Mouse (Mus musculus): ENCODE data around the gene Dennd4b. TPM values are rescaled to one million over a fixed set of nuclear protein-coding genes. Genes with fewer than 3 reads are reported as not detected.

Dennd4b gene
- polyA plus RNA-seq, 1 experiment from 2014 or later = 5.7 TPM

DNA sequence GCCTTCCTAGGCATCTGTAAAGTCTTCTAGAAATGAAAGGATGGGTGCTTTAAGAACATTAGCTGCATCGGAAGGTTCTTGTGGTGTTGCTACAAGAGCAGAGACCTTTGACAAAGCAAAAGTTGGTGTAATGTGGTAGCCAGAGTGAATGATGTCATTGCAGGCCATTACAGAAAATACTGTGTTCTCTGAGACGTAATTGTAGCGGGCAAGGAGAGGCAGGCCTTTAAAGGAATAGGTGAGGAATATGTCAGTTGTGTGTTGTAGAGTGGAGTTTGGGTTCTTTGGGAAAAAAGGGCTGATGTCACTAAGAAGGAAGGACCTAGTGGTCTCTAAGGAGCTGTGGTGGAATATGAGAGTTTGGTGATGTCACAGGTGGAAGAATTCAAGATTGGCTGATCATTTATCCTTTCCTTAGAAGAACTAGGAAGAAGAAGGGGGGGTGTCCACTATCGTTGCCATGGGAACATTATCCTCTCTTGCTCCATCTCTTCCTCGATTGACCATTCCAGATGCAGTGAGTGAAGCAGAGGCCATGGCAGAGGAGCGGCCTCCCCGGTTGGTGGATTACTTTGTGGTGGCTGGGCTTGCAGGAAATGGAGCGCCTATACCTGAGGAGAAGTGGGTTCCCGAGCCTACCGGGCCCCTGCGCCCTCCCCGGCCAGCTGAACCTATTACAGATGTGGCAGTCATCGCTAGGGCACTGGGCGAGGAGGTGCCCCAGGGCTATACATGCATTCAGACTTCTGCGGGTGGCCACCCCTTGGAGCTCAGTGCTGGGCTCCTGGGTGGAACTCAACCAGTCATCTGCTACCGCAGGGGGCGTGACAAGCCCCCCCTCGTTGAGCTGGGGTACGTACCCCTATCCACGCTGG, 2.2 kb downstream of the Dennd4b start:
- Histone ChIP-seq H3K4me1 (replicated peaks) (peaks cover 15% of the 10 kb centered on the region), H3K36me3 (peaks cover 49% of the 10 kb centered on the region), H3K27ac (no peak overlapping the region), H3K9me3 (no peaks in the 10 kb centered on the region), H3K4me2 (peak overlapping the region; percentile 74; the same call in 1 of the 2 replicates), H3K4me3 (replicated peaks) (peak overlapping the region; percentile 89; the same call in 1 of the 2 replicates), H3K9ac (replicated peaks) (no peak overlapping the region; the same call in 1 of the 2 replicates), H3K27me3 (no peaks in the 10 kb centered on the region)
- 92% methylated on average over 20 of the region's 20 CpGs for WGBS
- no peak for ATAC-seq (ENCODE audit: insufficient number of reproducible peaks, insufficient read depth, low FRiP score, low TSS enrichment, low read depth)

DNA sequence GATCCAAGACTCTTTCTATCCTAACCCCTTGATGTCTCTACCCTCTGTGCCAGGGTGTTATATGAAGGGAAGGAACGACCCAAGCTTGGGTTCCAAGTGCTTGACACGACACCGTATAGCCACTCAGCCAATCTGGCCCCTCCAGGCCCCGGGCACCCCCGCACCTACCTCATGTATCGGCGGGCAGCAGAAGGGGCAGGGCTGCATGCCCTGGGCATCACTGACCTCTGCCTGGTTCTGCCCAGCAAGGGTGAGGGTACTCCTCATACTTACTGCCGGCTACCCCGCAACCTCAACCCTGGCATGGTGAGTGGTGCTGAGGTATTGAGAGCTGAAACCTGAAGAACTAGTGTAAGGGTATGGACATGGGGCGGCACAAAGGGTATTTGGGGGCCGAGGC, 3.2 kb downstream of the Dennd4b start:
- Histone ChIP-seq H3K4me1 (replicated peaks) (peaks cover 15% of the 10 kb centered on the region), H3K27me3 (no peaks in the 10 kb centered on the region), H3K4me2 (no peak overlapping the region), H3K9me3 (no peaks in the 10 kb centered on the region), H3K27ac (no peak overlapping the region), H3K36me3 (peaks cover 49% of the 10 kb centered on the region), H3K9ac (replicated peaks) (no peak overlapping the region), H3K4me3 (replicated peaks) (no peak overlapping the region)
- no peak for ATAC-seq (ENCODE audit: insufficient number of reproducible peaks, insufficient read depth, low FRiP score, low TSS enrichment, low read depth)
- 95% methylated on average over 11 of the region's 11 CpGs for WGBS

DNA sequence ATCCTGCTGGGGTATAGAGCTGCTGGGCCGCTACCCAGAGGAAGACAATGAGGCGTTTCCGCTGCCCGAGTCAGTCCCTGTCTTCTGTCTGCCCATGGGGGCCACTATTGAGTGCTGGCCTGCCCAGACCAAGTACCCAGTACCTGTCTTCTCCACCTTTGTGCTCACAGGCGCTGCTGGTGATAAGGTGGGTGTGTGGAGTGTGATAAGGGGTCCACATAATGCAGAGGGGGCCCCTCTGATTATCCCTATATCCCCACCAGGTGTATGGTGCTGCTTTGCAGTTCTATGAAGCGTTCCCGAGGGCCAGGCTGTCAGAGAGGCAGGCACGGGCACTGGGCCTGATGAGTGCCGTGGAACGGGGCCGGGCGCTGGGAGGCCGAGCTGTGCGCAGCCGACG, 4.0 kb downstream of the Dennd4b start:
- ATAC-seq (ENCODE audit: insufficient number of reproducible peaks, insufficient read depth, low FRiP score, low TSS enrichment, low read depth) = no peak
- no peak overlapping the region for H3K4me3 ChIP-seq (replicated peaks)
- H3K4me2 ChIP-seq = no peak overlapping the region
- peaks cover 15% of the 10 kb centered on the region for H3K4me1 ChIP-seq (replicated peaks)
- H3K9me3 ChIP-seq = no peaks in the 10 kb centered on the region
- no peaks in the 10 kb centered on the region for H3K27me3 ChIP-seq
- H3K9ac ChIP-seq (replicated peaks) = no peak overlapping the region
- 90% methylated on average over 16 of the region's 16 CpGs for WGBS
- H3K27ac ChIP-seq = no peak overlapping the region
- H3K36me3 ChIP-seq = peaks cover 48% of the 10 kb centered on the region

DNA sequence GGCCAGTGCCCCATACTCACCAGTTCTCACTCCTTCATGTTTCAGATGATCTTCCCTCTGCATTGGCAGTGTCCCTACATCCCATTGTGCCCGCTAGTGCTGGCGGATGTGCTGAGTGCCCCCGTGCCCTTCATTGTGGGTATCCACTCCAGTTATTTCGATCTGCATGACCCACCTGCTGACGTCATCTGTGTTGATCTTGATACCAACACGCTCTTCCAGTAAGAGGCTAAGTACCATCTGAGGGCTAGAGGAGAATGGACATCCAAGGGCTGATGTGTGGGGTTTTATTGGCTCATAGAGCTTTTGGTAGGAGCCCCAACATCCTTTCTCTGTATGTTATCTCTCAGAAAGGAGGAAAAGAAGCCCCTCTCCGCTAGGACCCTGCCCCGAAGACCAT, 5.8 kb downstream of the Dennd4b start:
- no peak overlapping the region for H3K4me2 ChIP-seq
- H3K4me1 ChIP-seq (replicated peaks) = peaks cover 10% of the 10 kb centered on the region
- H3K9me3 ChIP-seq = no peaks in the 10 kb centered on the region
- peaks cover 58% of the 10 kb centered on the region for H3K36me3 ChIP-seq
- H3K27ac ChIP-seq = no peak overlapping the region
- H3K9ac ChIP-seq (replicated peaks) = no peak overlapping the region
- H3K27me3 ChIP-seq = no peaks in the 10 kb centered on the region
- no peak overlapping the region for H3K4me3 ChIP-seq (replicated peaks)
- no peak for ATAC-seq (ENCODE audit: insufficient number of reproducible peaks, insufficient read depth, low FRiP score, low TSS enrichment, low read depth)
- 90% methylated on average over 8 of the region's 8 CpGs for WGBS

DNA sequence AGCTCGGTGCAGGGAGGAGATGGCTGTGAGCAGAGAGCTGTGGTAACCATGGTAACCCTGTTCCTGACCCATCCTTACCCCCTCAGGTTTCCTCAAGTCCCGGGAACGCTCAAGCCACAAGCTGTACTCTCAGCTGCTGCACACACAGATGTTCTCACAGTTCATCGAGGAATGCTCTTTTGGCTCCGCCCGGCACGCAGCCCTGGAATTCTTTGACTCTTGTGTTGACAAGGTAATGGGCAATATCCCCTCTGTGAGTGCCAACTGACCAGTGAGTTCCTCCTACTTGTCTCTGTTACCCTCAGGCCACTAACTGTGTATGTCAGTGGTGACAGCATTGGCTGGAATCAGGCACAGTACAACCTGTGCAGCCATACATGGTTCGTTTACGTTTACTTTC, 7.2 kb downstream of the Dennd4b start:
- 73% methylated on average over 9 of the region's 9 CpGs for WGBS
- ATAC-seq (ENCODE audit: insufficient number of reproducible peaks, insufficient read depth, low FRiP score, low TSS enrichment, low read depth) = no peak

DNA sequence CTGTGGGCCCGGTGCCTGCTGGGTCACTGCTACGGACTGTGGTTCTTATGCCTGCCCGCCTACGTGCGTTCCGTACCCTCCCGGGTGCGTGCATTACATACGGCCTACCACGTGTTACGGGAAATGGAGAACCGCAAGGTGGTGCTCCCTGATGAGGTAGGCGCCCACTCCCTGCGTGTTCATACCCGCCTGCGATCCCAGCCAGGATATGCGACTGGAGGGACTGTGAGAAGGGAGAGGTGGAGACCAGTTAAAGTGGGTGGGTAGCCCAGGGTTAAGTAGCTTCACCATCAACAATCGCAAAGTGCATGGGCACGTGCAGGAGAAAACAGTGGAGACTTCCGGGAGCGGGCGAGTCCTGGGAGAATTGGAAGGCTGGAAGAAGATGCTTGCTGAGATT, 8.9 kb downstream of the Dennd4b start:
- Histone ChIP-seq H3K4me3 (replicated peaks) (no peak overlapping the region), H3K9ac (replicated peaks) (no peak overlapping the region), H3K27me3 (no peaks in the 10 kb centered on the region), H3K9me3 (no peaks in the 10 kb centered on the region), H3K4me2 (no peak overlapping the region), H3K27ac (no peak overlapping the region), H3K4me1 (replicated peaks) (no peaks in the 10 kb centered on the region), H3K36me3 (peaks cover 88% of the 10 kb centered on the region)
- WGBS = 93% methylated on average over 22 of the region's 22 CpGs
- no peak for ATAC-seq (ENCODE audit: insufficient number of reproducible peaks, insufficient read depth, low FRiP score, low TSS enrichment, low read depth)

More for the DNA sequence above, 7.2 kb downstream of the Dennd4b start:
- Histone ChIP-seq H3K4me2 (no peak overlapping the region), H3K4me3 (replicated peaks) (no peak overlapping the region), H3K9me3 (no peaks in the 10 kb centered on the region), H3K9ac (replicated peaks) (no peak overlapping the region), H3K27me3 (no peaks in the 10 kb centered on the region), H3K4me1 (replicated peaks) (no peaks in the 10 kb centered on the region), H3K27ac (no peak overlapping the region), H3K36me3 (peaks cover 71% of the 10 kb centered on the region)

DNA sequence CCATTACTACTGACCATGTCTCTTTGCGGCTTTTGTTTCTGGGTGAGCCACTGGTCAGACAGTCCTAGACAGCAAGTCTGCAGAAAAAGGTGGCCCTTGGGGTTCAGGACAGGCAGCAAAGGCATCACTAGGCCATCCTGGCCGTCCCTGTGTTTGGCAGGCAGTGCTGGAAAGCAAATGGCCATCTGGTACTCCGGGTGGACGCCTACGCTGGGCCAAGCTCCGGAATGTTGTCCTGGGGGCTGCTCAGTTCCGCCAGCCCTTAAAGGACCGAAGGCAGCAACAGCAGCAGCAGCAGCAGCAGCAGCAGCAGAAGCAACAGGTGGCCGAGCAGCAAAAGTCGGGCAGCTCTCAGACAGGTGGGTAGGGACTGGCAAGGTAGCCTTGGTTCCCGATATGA, 10.3 kb downstream of the Dennd4b start:
- no peak overlapping the region for H3K9ac ChIP-seq (replicated peaks)
- H3K4me3 ChIP-seq (replicated peaks) = no peak overlapping the region
- H3K36me3 ChIP-seq = peaks cover 95% of the 10 kb centered on the region
- no peaks in the 10 kb centered on the region for H3K27me3 ChIP-seq
- no peak overlapping the region for H3K4me2 ChIP-seq
- no peak for ATAC-seq (ENCODE audit: insufficient number of reproducible peaks, insufficient read depth, low FRiP score, low TSS enrichment, low read depth)
- no peaks in the 10 kb centered on the region for H3K9me3 ChIP-seq
- H3K27ac ChIP-seq = no peak overlapping the region
- WGBS = 88% methylated on average over 11 of the region's 11 CpGs
- H3K4me1 ChIP-seq (replicated peaks) = no peaks in the 10 kb centered on the region

DNA sequence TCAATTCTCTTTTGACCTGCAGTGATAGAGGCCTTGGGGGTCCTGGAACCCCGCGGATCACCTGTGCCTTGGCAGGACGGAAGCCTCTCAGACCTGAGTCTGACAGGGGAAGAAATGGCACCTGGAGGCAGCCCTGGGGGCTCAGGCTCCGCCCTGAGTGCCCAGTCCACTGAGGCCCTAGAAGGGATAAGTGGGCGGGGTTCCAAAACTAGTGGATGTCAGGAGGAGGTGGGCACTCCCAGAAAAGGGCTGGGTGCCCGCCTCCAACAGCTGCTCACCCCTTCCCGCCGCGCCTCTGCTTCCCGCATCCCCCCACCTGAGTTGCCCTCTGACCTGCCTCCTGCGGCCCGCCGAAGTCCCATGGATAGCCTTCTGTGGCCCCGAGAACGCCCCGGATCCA, 11.9 kb downstream of the Dennd4b start:
- no peaks in the 10 kb centered on the region for H3K4me1 ChIP-seq (replicated peaks)
- no peaks in the 10 kb centered on the region for H3K9me3 ChIP-seq
- no peak for ATAC-seq (ENCODE audit: insufficient number of reproducible peaks, insufficient read depth, low FRiP score, low TSS enrichment, low read depth)
- no peak overlapping the region for H3K4me3 ChIP-seq (replicated peaks)
- 48% methylated on average over 16 of the region's 16 CpGs for WGBS
- no peak overlapping the region for H3K4me2 ChIP-seq
- H3K27ac ChIP-seq = no peak overlapping the region
- H3K36me3 ChIP-seq = peaks cover 91% of the 10 kb centered on the region
- H3K9ac ChIP-seq (replicated peaks) = no peak overlapping the region
- H3K27me3 ChIP-seq = no peaks in the 10 kb centered on the region

DNA sequence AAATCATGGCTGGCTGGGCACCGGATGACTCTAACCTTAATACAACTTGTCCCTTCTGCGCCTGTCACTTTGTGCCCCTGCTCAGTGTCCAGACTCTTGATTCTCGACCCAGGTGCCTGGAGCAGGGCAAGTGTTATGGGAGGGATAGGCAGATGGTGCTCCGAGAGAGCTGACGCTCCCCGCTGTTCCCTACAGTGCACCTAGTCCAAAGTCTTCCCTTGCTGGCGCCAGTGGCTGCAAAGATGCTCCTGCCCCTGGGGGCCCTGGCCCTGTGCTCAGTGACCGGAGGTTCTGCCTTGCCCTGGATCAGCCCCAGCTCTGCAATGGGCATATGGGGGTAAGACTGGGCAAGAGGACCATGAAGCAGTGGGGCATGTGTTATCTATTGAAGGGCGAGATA, 12.8 kb downstream of the Dennd4b start:
- Histone ChIP-seq H3K27me3 (no peaks in the 10 kb centered on the region), H3K4me1 (replicated peaks) (no peaks in the 10 kb centered on the region), H3K27ac (no peak overlapping the region), H3K4me3 (replicated peaks) (no peak overlapping the region), H3K36me3 (peaks cover 82% of the 10 kb centered on the region), H3K9me3 (no peaks in the 10 kb centered on the region), H3K4me2 (no peak overlapping the region), H3K9ac (replicated peaks) (no peak overlapping the region)
- WGBS = 94% methylated on average over 9 of the region's 9 CpGs
- ATAC-seq (ENCODE audit: insufficient number of reproducible peaks, insufficient read depth, low FRiP score, low TSS enrichment, low read depth) = no peak

DNA sequence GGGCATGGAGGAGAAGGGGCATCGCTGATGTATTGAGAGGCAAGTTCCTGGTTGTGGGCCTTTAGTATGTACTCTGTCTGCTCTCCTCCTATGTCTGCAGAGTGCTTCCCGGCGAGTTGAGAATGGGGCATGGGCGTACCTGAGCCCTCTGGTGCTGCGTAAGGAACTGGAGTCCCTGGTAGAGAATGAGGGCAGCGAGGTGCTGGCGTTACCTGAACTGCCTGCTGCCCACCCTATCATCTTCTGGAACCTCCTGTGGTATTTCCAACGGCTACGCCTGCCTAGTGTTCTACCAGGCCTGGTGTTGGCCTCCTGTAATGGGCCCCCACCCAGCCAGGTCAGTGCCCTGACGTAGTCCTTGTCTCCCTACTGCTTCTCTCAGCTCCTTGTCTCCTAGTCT, 13.2 kb downstream of the Dennd4b start:
- no peaks in the 10 kb centered on the region for H3K27me3 ChIP-seq
- no peak for ATAC-seq (ENCODE audit: insufficient number of reproducible peaks, insufficient read depth, low FRiP score, low TSS enrichment, low read depth)
- no peaks in the 10 kb centered on the region for H3K9me3 ChIP-seq
- no peak overlapping the region for H3K9ac ChIP-seq (replicated peaks)
- no peak overlapping the region for H3K27ac ChIP-seq
- no peaks in the 10 kb centered on the region for H3K4me1 ChIP-seq (replicated peaks)
- WGBS = 91% methylated on average over 10 of the region's 10 CpGs
- no peak overlapping the region for H3K4me3 ChIP-seq (replicated peaks)
- H3K36me3 ChIP-seq = peaks cover 78% of the 10 kb centered on the region
- no peak overlapping the region for H3K4me2 ChIP-seq

DNA sequence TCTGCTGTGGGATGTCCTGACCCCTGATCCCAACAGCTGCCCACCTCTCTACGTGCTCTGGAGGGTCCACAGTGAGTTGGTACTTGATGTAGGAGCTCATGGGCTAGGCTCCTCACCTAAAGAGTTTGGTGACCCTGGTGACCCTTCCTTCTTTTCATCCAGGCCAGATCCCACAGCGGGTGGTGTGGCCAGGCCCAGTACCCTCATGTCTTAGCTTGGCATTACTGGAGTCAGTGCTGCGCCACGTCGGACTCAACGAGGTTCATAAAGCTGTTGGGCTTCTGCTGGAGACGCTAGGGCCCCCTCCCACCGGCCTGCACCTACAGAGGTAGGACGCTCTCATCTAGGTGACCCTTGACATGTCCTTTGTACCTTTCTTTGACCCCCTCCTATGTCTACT, 14.2 kb downstream of the Dennd4b start:
- Histone ChIP-seq H3K4me2 (no peak overlapping the region), H3K4me3 (replicated peaks) (no peak overlapping the region), H3K36me3 (peaks cover 69% of the 10 kb centered on the region), H3K9ac (replicated peaks) (no peak overlapping the region), H3K4me1 (replicated peaks) (no peaks in the 10 kb centered on the region), H3K27ac (no peak overlapping the region), H3K9me3 (no peaks in the 10 kb centered on the region), H3K27me3 (no peaks in the 10 kb centered on the region)
- no peak for ATAC-seq (ENCODE audit: insufficient number of reproducible peaks, insufficient read depth, low FRiP score, low TSS enrichment, low read depth)
- 91% methylated on average over 9 of the region's 9 CpGs for WGBS

DNA sequence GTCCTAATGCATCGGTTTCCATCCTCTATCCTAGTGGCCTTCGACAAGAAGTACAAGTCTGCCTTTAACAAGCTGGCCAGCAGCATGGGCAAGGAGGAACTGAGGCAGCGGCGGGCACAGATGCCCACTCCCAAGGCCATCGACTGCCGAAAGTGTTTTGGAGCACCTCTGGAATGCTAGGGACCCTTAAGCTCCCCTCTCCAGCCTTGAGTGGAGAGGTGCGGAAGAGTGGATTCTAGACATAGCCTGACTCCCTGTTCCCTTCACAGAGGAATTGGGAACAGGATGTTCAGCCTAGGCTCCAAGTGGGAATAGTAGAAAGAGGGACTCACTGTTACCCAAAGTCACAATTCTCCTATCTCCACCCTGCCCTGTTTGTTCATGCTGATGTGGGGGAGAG, 14.8 kb downstream of the Dennd4b start:
- Histone ChIP-seq H3K4me2 (no peak overlapping the region), H3K4me3 (replicated peaks) (no peak overlapping the region), H3K9me3 (no peaks in the 10 kb centered on the region), H3K27me3 (no peaks in the 10 kb centered on the region), H3K36me3 (peaks cover 66% of the 10 kb centered on the region), H3K9ac (replicated peaks) (no peak overlapping the region), H3K27ac (no peak overlapping the region), H3K4me1 (replicated peaks) (no peaks in the 10 kb centered on the region)
- ATAC-seq (ENCODE audit: insufficient number of reproducible peaks, insufficient read depth, low FRiP score, low TSS enrichment, low read depth) = no peak
- WGBS = 92% methylated on average over 7 of the region's 7 CpGs
